Mouse (Mus musculus): Measurements from ENCODE around the gene Prx. TPM values are rescaled to one million over a fixed set of nuclear protein-coding genes. Genes with fewer than 3 reads are reported as not detected.

The Prx gene
- polyA plus RNA-seq, 1 experiment = 0.33 TPM

DNA sequence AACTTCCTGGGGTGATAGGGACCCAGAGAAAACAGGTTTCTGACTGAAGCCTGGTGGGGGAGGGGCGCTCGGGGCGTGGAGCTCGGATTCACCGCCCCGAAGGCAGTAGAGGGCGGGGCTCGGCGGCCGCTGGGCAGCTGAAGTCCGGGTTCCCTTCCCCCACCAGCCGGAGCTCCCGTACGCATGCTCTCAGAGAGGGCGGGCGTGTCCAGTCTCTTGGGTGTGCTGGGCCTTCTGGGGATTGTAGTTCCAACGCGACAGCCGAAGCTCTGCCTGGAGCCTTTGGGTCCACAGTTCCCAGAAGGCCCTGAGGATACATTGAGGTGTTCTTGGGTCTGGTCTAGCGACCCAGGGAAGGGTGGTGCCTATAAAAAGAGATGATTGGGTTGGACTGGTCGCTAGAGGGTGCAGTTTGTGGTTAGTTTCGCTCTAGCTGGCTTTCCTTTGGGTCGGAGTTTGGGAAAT is 24.6 kb upstream of the Prx start:
- H3K36me3 ChIP-seq (ENCODE audit: control insufficient read depth, insufficient read depth, low read length) = no peaks in the 10 kb centered on the region
- peaks cover 11% of the 10 kb centered on the region for H3K4me1 ChIP-seq (ENCODE audit: control insufficient read depth, insufficient read depth, low read length)
- TF ChIP-seq CTCF (IDR thresholded peaks at IDR 0.05; ENCODE audit: control insufficient read depth, insufficient read depth, insufficient replicate concordance, low read depth, low read length) = no peak
- TF ChIP-seq POLR2A (IDR thresholded peaks at IDR 0.05; ENCODE audit: control insufficient read depth, low read depth, low read length) = 0 out of 2 replicates have a peak, but pooled peaks have one; percentile 0
- H3K4me3 ChIP-seq (ENCODE audit: control insufficient read depth, low read depth, low read length) = peak overlapping the region; percentile 87
- H3K27me3 ChIP-seq (ENCODE audit: control insufficient read depth, insufficient read depth, low read length) = no peaks in the 10 kb centered on the region
- H3K27ac ChIP-seq (ENCODE audit: control insufficient read depth, insufficient read depth, low read depth, low read length) = peak overlapping the region; percentile 90

- Histone ChIP-seq H3K27me3 (ENCODE audit: control insufficient read depth, insufficient read depth, low read length) (no peaks in the 10 kb centered on the region), H3K36me3 (ENCODE audit: control insufficient read depth, insufficient read depth, low read length) (no peaks in the 10 kb centered on the region), H3K4me1 (ENCODE audit: control insufficient read depth, insufficient read depth, low read length) (peaks cover 11% of the 10 kb centered on the region), H3K4me3 (ENCODE audit: control insufficient read depth, low read depth, low read length) (no peak overlapping the region), H3K27ac (ENCODE audit: control insufficient read depth, insufficient read depth, low read depth, low read length) (no peak overlapping the region)
- TF ChIP-seq CTCF (IDR thresholded peaks at IDR 0.05; ENCODE audit: control insufficient read depth, insufficient read depth, insufficient replicate concordance, low read depth, low read length) (no peak), POLR2A (IDR thresholded peaks at IDR 0.05; ENCODE audit: control insufficient read depth, low read depth, low read length) (no peak)
Measured at GRCm38 (mm10) chr7:27475596-27475995, 23.5 kb upstream of the Prx start.

DNA sequence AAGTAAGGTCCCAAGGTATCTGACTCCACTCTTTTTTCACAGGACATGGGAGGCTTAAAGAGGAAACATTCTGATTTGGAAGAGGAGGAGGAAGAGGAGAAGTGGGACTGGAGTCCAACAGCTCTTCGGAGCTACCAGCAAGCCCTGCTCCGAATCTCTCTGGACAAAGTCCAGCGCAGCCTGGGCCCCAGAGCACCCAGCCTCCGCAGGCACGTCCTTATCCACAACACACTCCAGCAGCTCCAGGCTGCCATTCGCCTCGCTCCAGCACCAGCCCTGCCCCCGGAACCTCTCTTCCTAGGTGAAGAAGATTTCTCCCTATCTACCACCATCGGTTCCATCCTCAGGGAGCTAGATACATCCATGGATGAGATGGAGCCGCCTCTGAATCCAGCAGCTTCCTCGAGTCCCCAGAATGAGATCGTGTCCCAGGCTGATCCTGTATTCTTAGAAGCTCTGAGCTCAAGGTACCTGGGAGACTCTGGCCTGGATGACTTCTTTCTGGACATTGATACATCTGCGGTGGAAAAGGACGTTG is 23.0 kb upstream of the Prx start:
- Histone ChIP-seq H3K4me1 (ENCODE audit: control insufficient read depth, insufficient read depth, low read length) (peaks cover 16% of the 10 kb centered on the region), H3K27me3 (ENCODE audit: control insufficient read depth, insufficient read depth, low read length) (no peaks in the 10 kb centered on the region), H3K4me3 (ENCODE audit: control insufficient read depth, low read depth, low read length) (no peak overlapping the region), H3K27ac (ENCODE audit: control insufficient read depth, insufficient read depth, low read depth, low read length) (no peak overlapping the region), H3K36me3 (ENCODE audit: control insufficient read depth, insufficient read depth, low read length) (no peaks in the 10 kb centered on the region; the same call in 1 of the 2 replicates)
- TF ChIP-seq CTCF (IDR thresholded peaks at IDR 0.05; ENCODE audit: control insufficient read depth, insufficient read depth, insufficient replicate concordance, low read depth, low read length) = no peak
- no peak for TF ChIP-seq POLR2A (IDR thresholded peaks at IDR 0.05; ENCODE audit: control insufficient read depth, low read depth, low read length)

DNA sequence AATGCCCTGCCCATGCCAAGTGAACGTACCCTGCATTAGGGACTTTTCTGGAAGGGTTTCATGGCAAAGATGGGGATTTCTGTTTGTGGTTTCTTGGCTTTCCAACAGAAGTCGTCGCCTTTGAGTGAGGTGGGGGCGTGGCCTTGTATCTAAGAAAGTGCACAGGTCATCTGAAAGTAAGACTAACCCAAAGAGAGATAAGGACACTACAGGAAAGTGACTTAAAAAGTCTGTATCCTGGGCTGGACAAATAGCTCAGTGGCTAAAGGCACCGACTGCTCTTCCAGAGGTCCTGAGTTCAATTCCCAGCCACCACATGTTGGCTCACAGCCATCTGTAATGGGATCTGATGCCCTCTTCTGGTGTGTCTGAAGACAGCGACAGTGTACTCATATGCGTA is 20.6 kb upstream of the Prx start:
- peaks cover 18% of the 10 kb centered on the region for H3K4me1 ChIP-seq (ENCODE audit: control insufficient read depth, insufficient read depth, low read length)
- no peak overlapping the region for H3K4me3 ChIP-seq (ENCODE audit: control insufficient read depth, low read depth, low read length)
- no peaks in the 10 kb centered on the region for H3K27me3 ChIP-seq (ENCODE audit: control insufficient read depth, insufficient read depth, low read length)
- TF ChIP-seq CTCF (IDR thresholded peaks at IDR 0.05; ENCODE audit: control insufficient read depth, insufficient read depth, insufficient replicate concordance, low read depth, low read length) = no peak
- TF ChIP-seq POLR2A (IDR thresholded peaks at IDR 0.05; ENCODE audit: control insufficient read depth, low read depth, low read length) = no peak
- H3K36me3 ChIP-seq (ENCODE audit: control insufficient read depth, insufficient read depth, low read length) = no peaks in the 10 kb centered on the region; the same call in 1 of the 2 replicates
- H3K27ac ChIP-seq (ENCODE audit: control insufficient read depth, insufficient read depth, low read depth, low read length) = no peak overlapping the region

- Histone ChIP-seq H3K27ac (ENCODE audit: control insufficient read depth, insufficient read depth, low read depth, low read length) (no peak overlapping the region), H3K4me1 (ENCODE audit: control insufficient read depth, insufficient read depth, low read length) (peaks cover 7% of the 10 kb centered on the region)
- TF ChIP-seq CTCF (IDR thresholded peaks at IDR 0.05; ENCODE audit: control insufficient read depth, insufficient read depth, insufficient replicate concordance, low read depth, low read length) (no peak), POLR2A (IDR thresholded peaks at IDR 0.05; ENCODE audit: control insufficient read depth, low read depth, low read length) (no peak)
Measured at GRCm38 (mm10) chr7:27479750-27480149, 19.4 kb upstream of the Prx start.

DNA sequence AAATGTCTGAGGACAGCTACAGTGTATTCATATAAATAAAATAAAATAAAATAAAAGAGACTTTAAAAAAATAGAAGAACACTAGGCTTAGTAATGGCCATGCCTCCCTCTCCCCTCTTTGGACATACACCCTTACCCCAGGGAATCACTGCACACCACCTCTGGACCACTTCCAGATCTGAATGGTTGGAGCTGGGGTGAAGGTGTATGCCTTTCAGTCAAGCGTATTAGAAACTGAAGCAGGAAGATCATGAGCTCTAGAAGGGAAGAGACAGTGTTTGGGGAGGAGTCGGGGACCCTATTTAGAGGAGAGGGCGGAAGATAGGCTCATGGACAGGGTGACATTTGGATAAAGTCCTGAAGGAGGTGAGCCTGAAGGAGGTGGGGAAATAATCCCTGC is 18.6 kb upstream of the Prx start:
- peaks cover 8% of the 10 kb centered on the region for H3K4me1 ChIP-seq (ENCODE audit: control insufficient read depth, insufficient read depth, low read length)
- H3K27ac ChIP-seq (ENCODE audit: control insufficient read depth, insufficient read depth, low read depth, low read length) = no peak overlapping the region
- no peaks in the 10 kb centered on the region for H3K27me3 ChIP-seq (ENCODE audit: control insufficient read depth, insufficient read depth, low read length)
- no peaks in the 10 kb centered on the region; the same call in 1 of the 2 replicates for H3K36me3 ChIP-seq (ENCODE audit: control insufficient read depth, insufficient read depth, low read length)
- no peak overlapping the region for H3K4me3 ChIP-seq (ENCODE audit: control insufficient read depth, low read depth, low read length)
- TF ChIP-seq POLR2A (IDR thresholded peaks at IDR 0.05; ENCODE audit: control insufficient read depth, low read depth, low read length) (no peak), CTCF (IDR thresholded peaks at IDR 0.05; ENCODE audit: control insufficient read depth, insufficient read depth, insufficient replicate concordance, low read depth, low read length) (no peak)

More at GRCm38 (mm10) chr7:27479750-27480149, 19.4 kb upstream of the Prx start:
- H3K27me3 ChIP-seq (ENCODE audit: control insufficient read depth, insufficient read depth, low read length) = no peaks in the 10 kb centered on the region
- H3K36me3 ChIP-seq (ENCODE audit: control insufficient read depth, insufficient read depth, low read length) = no peaks in the 10 kb centered on the region; the same call in 1 of the 2 replicates
- H3K4me3 ChIP-seq (ENCODE audit: control insufficient read depth, low read depth, low read length) = no peak overlapping the region

DNA sequence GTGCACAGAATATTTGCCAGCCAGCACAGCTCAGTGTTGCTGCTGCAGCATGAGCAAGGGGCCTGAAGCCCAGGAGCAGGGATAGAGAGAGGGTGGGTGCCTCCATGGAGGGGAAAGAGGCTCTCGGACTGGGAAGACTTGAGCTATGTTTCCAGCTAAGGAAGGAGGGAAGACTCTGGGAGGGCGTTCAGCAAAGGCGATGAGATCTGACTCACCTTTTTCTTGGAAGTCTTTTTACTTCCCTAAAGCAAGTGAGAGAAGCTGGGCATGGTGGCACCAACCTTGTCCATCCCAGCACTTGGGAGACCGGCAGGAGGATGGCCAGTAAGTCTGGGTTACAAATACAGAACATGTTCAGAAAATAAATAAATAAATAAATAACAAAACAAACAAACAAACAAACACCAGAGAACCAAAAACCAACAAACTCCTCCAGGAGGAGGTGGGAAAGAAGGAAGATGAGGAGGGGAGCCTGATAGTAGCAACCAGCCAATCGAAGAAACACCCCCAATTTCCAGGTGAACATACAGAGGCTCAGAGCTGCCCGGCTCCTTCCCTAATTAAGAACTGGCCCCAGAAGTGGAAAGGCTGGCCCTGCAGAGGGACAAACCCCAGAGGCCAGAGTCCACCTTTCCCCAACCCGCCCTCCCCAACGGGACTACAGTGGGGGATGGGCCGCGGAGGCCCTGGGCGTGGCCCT is 18.0 kb upstream of the Prx start:
- Histone ChIP-seq H3K27ac (ENCODE audit: control insufficient read depth, insufficient read depth, low read depth, low read length) (no peak overlapping the region), H3K36me3 (ENCODE audit: control insufficient read depth, insufficient read depth, low read length) (no peaks in the 10 kb centered on the region; the same call in 1 of the 2 replicates), H3K4me3 (ENCODE audit: control insufficient read depth, low read depth, low read length) (peak overlapping the region; percentile 16; the same call in 1 of the 2 replicates), H3K27me3 (ENCODE audit: control insufficient read depth, insufficient read depth, low read length) (no peaks in the 10 kb centered on the region), H3K4me1 (ENCODE audit: control insufficient read depth, insufficient read depth, low read length) (peaks cover 11% of the 10 kb centered on the region)
- TF ChIP-seq CTCF (IDR thresholded peaks at IDR 0.05; ENCODE audit: control insufficient read depth, insufficient read depth, insufficient replicate concordance, low read depth, low read length) = no peak
- TF ChIP-seq POLR2A (IDR thresholded peaks at IDR 0.05; ENCODE audit: control insufficient read depth, low read depth, low read length) = no peak

Data from testis, adult 2 months (tissue).